Mouse (Mus musculus): ENCODE measurements around the gene Cdc25b.

Cdc25b gene

DNA sequence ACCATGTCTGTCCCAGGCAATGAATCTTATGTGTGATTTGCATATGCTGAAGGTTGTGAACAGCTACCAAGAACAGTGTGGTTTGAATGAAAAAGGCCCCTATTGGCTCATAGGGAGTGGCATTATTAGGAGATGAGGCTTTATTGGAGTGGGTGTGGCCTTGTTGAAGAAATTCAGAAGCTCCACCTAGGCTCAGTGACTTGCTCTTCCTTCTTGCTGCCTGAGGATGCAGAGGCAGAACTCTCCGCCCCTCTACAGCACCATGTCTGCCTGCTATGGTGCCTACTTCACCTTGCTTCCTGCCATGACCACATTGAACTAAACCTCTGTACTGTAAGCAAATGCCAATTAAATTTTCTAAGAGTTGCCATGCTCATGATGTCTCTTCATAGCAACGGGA, 45.8 kb downstream of the Cdc25b start:
- no peak for DNase-seq

GRCm38 (mm10) chr2:131233307-131234126, 46.8 kb downstream of the Cdc25b start, which contains the start of gene Mavs:
Gene Mavs (plus strand): TSS chr2:131234063.
- DNase-seq: peak; percentile 98

DNA sequence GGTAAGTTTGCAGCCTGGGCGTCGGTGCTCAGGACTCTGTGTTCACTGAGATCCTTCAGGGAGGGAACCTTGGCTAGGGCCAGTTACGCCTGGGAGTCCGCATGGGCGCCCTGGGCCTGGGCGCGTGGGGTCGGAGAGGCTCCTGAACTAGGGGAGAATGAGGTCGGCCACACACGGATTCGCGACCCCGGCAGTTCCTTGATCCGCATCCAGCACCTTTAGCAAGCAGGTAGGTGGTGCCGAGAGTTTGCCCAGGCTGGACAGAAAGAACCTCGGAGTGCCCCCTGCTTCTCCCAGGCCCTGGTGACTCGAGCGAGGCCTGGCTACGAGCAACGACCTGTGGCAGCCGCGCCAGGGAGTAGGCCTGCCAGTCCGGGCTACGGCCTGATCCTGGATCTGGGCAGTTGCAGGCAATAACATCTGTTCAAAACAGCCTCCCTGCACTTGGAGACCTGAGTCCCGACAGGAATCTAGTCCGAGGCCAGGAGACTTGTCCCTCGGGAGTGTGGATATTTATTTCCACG, 47.4 kb downstream of the Cdc25b start:
- DNase-seq: no peak

- DNase-seq: peak; percentile 18
Observed at GRCm38 (mm10) chr2:131234970-131235635, 48.4 kb downstream of the Cdc25b start.

DNA sequence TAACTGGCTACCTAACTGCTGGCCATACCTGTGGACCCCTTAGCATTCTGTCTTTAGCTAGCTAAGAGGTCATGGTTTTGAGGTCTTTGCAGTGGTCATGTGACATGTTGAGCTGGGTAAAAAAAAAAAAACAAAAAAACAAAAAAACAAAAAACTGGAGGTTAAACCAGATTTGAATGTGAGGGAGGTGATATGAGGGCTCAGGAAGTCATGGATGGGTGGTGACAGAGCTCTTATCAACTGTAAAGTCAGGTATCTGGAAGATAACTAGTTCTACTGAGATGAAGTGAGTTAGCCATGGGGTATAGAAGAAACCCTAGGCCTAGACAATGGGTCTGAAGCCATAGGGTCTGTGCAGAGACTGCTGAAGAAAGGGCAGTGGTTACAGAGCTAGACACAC, 55.4 kb downstream of the Cdc25b start:
- DNase-seq: no peak

DNA sequence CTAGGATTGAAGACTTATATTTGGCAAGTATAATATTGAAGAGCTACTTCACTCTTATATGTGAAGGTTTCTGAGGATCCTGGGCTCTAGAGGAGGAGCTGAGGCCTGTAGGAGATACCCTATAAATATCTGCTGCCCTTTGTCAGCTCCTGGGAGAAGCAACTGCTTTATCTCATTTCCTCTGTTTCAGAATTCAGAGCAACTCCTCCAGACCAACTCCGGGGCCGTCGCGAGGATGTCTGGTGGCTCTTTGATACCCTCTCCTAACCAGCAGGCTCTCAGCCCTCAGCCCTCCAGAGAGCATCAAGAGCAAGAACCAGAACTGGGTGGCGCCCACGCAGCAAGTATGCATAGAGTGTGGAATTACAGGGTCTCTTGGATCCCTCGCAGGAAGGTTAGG, 56.2 kb downstream of the Cdc25b start:
- DNase-seq: no peak
